Mouse (Mus musculus) midbrain, embryonic 11.5 days (tissue): ENCODE measurements around the gene Uqcrc2. TPM values are rescaled to one million over a fixed set of nuclear protein-coding genes. Genes with fewer than 3 reads are reported as not detected.

Source experiments
- ATAC-seq: fragments of 200-750 bp; cut with Nextera tagmentation; 2 replicates; pipeline ENCODE4 v1.8.0; 2017; ENCODE audit warnings: moderate TSS enrichment, moderate library complexity; ENCODE audit not compliant: low FRiP score
- DNase-seq: peaks from one replicate; pipeline ENCODE4 v3.0.0; 2015; ENCODE audit warnings: low spot score; ENCODE audit errors: missing footprints
- H3K27ac ChIP-seq: fragments of 300-500 bp; sonication (generic); 2 replicates; pipeline ENCODE4 v1.5.1; 2014; ENCODE audit warnings: low read depth, low read length
- H3K27me3 ChIP-seq: fragments of 300-500 bp; sonication (generic); 2 replicates; pipeline ENCODE4 v1.6.1; 2014; ENCODE audit warnings: mild to moderate bottlenecking, low read length, moderate library complexity, mixed read lengths; ENCODE audit not compliant: control insufficient read depth, insufficient read depth
- H3K36me3 ChIP-seq: fragments of 300-500 bp; sonication (generic); 2 replicates; pipeline ENCODE4 v1.6.1; 2014; ENCODE audit warnings: mild to moderate bottlenecking, low read length, moderate library complexity, mixed read lengths; ENCODE audit not compliant: control insufficient read depth, insufficient read depth
- H3K4me1 ChIP-seq: fragments of 300-500 bp; sonication (generic); 2 replicates; pipeline ENCODE4 v1.6.1; 2014; ENCODE audit warnings: low read length; ENCODE audit not compliant: control insufficient read depth, insufficient read depth
- H3K4me2 ChIP-seq: fragments of 300-500 bp; sonication (generic); 2 replicates; pipeline ENCODE4 v1.6.1; 2014; ENCODE audit warnings: mild to moderate bottlenecking, moderate library complexity
- H3K4me3 ChIP-seq: fragments of 300-500 bp; sonication (generic); 2 replicates; pipeline ENCODE4 v1.5.1; 2014; ENCODE audit warnings: low read depth, low read length
- H3K9ac ChIP-seq: fragments of 300-500 bp; sonication (generic); 2 replicates; pipeline ENCODE4 v1.6.1; 2014; ENCODE audit warnings: low read length
- H3K9me3 ChIP-seq: fragments of 300-500 bp; sonication (generic); 2 replicates; pipeline ENCODE4 v1.6.1; 2016; ENCODE audit warnings: low read length; ENCODE audit not compliant: control insufficient read depth
- WGBS: fragments of 180-500 bp; shearing (Covaris S2); extraction: QIAGEN DNeasy Blood & Tissue Kit; methylation state at CpG from one replicate; pipeline ENCODE4 v1.1.7; 2014; 5-methylcytosine and 5-hydroxymethylcytosine counted together
- polyA plus RNA-seq: library from polyadenylated mRNA; unstranded; fragments of >200 nt; fragmentation: Nextera tagmentation; extraction: Ambion mirVana; gene quantifications from 2 replicates; pipeline ENCODE4 v1.2.1, GENCODE M21; 2014

Uqcrc2 gene
- 201 and 211 TPM in 2 replicates for polyA plus RNA-seq

DNA sequence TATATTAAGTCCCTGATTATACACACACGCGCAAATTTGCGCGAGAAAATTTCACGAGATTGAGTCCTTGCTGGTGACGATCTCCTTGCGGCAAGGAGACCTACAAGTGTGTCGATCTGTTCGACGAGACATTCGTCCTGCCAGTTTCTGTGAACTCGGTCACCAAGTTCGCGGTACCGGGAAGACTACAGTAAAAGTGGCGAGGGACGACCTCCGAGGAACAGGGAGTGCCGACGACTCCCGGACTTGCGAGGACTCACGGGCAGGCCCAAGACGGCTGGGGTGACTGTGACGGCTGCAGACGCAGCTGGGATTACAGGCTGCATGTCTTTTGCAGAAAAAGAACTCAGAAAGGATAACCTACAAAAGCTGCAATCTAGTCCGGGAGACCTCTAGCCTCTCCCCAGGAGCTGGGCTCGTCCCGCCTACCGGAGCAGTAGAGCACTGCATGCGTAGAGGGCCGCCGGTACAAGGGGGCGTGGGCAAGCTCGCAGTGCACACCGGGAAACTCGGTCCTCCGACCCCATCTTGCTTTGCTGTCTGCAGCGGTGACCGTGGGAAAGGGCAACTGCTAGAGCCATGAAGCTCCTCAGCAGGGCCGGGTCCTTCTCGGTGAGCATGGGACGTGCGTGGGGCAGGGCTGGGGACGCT lies at the start of gene Uqcrc2:
Gene Uqcrc2, plus strand, starts transcription at position 466 of the 651 bp plus-strand sequence.
- H3K4me2 ChIP-seq, result peak within 1 kb of the TSS; percentile 80
- no peaks in the 10 kb centered on the region for H3K27me3 ChIP-seq
- H3K9ac ChIP-seq, result peak within 1 kb of the TSS; percentile 92
- H3K4me3 ChIP-seq, result peak within 1 kb of the TSS; percentile 91
- peak; percentile 100 for ATAC-seq
- no peaks in the 10 kb centered on the region for H3K36me3 ChIP-seq
- DNase-seq, result peak; percentile 97
- under 1% methylated on average over 45 of the region's 45 CpGs for WGBS
- no peaks in the 10 kb centered on the region for H3K9me3 ChIP-seq
- peaks cover 12% of the 10 kb centered on the region for H3K4me1 ChIP-seq
- H3K27ac ChIP-seq, result peak within 1 kb of the TSS; percentile 80

DNA sequence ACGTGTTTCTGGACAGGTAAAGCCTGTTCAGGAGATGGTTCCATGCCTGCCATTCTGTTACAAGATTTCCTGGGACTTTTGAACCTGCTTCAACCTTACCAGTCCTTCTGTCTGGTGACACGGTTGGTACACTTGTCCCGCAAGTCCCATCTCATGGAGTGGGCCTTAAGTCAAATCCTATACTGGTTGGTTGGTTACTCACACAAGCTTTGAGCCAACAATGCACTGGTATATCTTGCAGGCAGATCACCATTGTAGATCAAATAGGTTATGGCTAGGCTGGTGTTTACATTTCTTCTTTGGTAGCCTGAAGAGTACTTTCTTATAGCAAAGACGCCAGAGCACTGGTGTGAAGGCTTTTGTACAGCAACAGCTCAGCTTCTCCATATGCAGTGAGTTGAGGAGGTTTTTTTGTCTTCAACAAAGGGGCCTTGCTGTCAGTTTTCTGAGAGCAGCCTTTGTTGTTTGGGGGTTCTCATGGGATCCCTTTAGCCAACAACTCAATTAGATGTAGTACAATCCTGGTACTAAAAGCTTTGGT lies 37.7 kb upstream of the Uqcrc2 start:
- DNase-seq (peak; percentile 92), ATAC-seq (peak; percentile 73; the same call in 1 of the 2 replicates)
- 69% methylated on average over 4 of the region's 4 CpGs for WGBS
- Histone ChIP-seq H3K4me3 (peak overlapping the region; percentile 33), H3K4me1 (peaks cover 2% of the 10 kb centered on the region; the same call in 1 of the 2 replicates), H3K27me3 (no peaks in the 10 kb centered on the region), H3K36me3 (no peaks in the 10 kb centered on the region), H3K27ac (no peak overlapping the region), H3K9me3 (no peaks in the 10 kb centered on the region), H3K9ac (peak overlapping the region; percentile 71), H3K4me2 (peak overlapping the region; percentile 62)

DNA sequence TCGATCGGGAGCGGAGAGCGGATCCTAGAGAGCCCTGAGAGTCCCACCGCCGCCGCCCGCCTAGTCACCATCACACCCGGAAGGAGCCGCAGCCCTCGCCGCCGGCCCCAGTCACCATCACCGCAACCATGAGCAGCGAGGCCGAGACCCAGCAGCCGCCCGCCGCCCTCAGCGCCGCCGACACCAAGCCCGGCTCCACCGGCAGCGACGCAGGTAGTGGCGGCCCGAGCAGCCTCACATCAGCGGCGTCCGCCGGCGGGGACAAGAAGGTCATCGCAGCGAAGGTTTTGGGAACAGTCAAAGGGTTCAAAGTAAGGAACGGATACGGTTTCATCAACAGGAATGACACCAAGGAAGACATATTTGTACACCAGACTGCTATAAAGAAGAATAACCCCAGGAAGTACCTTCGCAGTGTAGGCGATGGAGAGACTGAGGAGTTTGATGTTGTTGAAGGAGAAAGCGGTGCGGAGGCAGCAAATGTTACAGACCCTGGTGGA lies 37.2 kb upstream of the Uqcrc2 start:
- H3K4me1 ChIP-seq, result peaks cover 2% of the 10 kb centered on the region; the same call in 1 of the 2 replicates
- H3K9ac ChIP-seq, result peak overlapping the region; percentile 71
- ATAC-seq (peak; percentile 87), DNase-seq (peak; percentile 95)
- H3K27me3 ChIP-seq, result no peaks in the 10 kb centered on the region
- no peaks in the 10 kb centered on the region for H3K9me3 ChIP-seq
- peak overlapping the region; percentile 62 for H3K4me2 ChIP-seq
- no peak overlapping the region for H3K27ac ChIP-seq
- H3K36me3 ChIP-seq, result no peaks in the 10 kb centered on the region
- H3K4me3 ChIP-seq, result peak overlapping the region; percentile 33
- WGBS, result 11% methylated on average over 41 of the region's 41 CpGs

DNA sequence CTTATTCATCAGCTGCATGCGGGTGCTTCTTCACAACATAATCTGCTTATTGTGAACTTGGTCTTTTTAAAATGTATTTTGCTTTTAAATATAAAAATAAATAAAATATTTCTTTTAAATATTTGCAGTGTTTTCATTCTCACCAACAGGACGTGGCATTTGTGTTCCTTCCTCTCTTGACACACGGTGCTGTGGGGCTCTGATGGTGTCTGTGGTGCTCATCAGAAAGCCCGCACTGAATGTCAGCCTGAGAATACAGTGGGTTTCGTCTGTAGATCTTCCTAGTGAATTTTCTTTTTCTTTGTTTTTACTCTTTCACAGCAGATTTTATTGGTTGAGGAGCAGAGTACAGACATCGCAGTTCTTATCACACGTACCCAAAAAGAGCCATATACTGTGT lies 36.6 kb upstream of the Uqcrc2 start:
- WGBS, result 83% methylated on average over 7 of the region's 7 CpGs

DNA sequence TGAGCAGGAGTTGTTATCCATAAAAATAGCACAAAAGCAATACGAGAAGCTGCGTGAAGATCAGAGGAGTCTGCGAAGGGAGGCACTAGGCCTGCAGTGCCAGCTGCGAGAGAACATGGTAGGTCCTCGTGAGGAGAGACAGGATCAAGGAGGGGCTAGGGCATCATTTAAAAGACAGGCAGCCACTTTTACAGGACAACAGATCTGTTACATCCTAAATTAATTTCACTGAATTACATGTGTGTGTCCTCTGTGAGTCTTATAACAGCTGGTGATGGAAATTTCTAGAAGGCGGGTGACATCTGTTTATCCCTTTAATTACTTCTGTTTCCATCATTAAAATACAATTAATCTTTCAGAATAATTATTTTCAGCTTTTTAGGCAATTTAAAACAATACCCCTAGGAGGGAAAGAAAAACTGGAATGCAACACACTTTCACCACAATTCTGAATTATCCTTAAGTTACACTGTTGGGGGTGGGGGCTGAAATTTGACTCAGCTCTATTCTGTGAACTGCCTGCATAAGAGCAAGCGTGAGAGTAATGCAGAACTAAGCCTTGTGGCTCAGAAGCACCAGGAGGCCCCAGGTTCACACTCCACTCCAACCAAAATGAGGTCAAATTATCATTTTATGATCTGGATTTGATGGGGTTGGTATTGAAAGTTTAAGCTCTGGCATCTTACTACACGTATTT lies 14.8 kb upstream of the Uqcrc2 start:
- no peaks in the 10 kb centered on the region for H3K9me3 ChIP-seq
- no peaks in the 10 kb centered on the region for H3K36me3 ChIP-seq
- H3K4me1 ChIP-seq, result no peaks in the 10 kb centered on the region
- no peak overlapping the region for H3K9ac ChIP-seq
- no peaks in the 10 kb centered on the region; the same call in 1 of the 2 replicates for H3K27me3 ChIP-seq
- ATAC-seq (no peak), DNase-seq (peak; percentile 28)
- no peak overlapping the region for H3K4me2 ChIP-seq
- 83% methylated on average over 8 of the region's 8 CpGs for WGBS
- no peak overlapping the region for H3K27ac ChIP-seq
- H3K4me3 ChIP-seq, result no peak overlapping the region

More for the DNA sequence above, 36.6 kb upstream of the Uqcrc2 start:
- Histone ChIP-seq H3K36me3 (no peaks in the 10 kb centered on the region), H3K9ac (no peak overlapping the region; the same call in 1 of the 2 replicates), H3K4me1 (peaks cover 2% of the 10 kb centered on the region; the same call in 1 of the 2 replicates), H3K27me3 (no peaks in the 10 kb centered on the region), H3K4me2 (peak overlapping the region; percentile 62), H3K9me3 (no peaks in the 10 kb centered on the region), H3K4me3 (peak overlapping the region; percentile 33; the same call in 1 of the 2 replicates), H3K27ac (no peak overlapping the region)
- DNase-seq, result no peak
- no peak for ATAC-seq

DNA sequence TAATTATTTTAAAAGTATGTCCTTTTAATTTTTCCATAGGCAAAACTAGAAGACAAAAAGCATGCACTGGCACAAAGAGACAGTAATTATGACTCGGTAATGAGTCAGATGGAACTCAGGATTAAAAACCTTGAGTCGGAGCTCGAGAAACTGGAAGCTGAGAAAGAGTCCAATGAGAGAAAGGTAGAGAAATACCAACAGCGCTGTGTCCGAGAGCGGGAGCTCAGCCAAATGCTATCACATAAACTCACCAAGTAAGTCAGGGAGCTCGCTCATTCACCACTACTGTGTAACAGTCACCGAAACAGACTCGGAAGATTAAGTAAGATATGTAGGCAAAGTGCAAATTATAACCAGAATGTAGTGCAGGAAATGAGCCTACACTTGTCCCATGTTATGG lies 14.1 kb upstream of the Uqcrc2 start:
- Histone ChIP-seq H3K4me3 (no peak overlapping the region), H3K27me3 (no peaks in the 10 kb centered on the region; the same call in 1 of the 2 replicates), H3K9ac (no peak overlapping the region), H3K9me3 (no peaks in the 10 kb centered on the region), H3K27ac (no peak overlapping the region), H3K36me3 (no peaks in the 10 kb centered on the region), H3K4me1 (no peaks in the 10 kb centered on the region), H3K4me2 (no peak overlapping the region)
- no peak for ATAC-seq
- DNase-seq, result no peak
- WGBS, result 91% methylated on average over 9 of the region's 9 CpGs

DNA sequence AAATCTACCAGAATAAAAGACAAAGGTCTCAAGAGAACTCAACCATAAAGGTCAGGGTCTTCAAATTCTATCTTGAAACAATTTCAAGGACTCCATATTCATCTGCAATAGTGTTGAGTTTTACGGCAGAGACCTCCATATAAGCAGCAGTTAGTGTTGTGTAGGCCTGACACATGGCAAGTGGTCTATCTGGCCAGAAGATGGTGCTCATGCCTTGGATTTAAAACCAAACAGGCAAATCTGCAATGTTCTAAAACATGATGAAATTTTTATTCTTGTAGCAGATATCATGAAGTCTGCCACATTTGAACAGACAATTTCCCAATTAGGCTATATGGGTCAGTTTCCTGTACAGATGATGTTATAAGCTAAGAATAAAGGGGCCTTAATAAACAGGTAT lies 2.5 kb upstream of the Uqcrc2 start:
- ATAC-seq (no peak), DNase-seq (peak; percentile 8)
- Histone ChIP-seq H3K9ac (no peak overlapping the region), H3K36me3 (no peaks in the 10 kb centered on the region), H3K27me3 (no peaks in the 10 kb centered on the region), H3K27ac (no peak overlapping the region), H3K4me2 (no peak overlapping the region), H3K9me3 (no peaks in the 10 kb centered on the region), H3K4me1 (peaks cover 12% of the 10 kb centered on the region), H3K4me3 (no peak overlapping the region)
- WGBS, result 85% methylated on average over 1 of the region's 1 CpGs

DNA sequence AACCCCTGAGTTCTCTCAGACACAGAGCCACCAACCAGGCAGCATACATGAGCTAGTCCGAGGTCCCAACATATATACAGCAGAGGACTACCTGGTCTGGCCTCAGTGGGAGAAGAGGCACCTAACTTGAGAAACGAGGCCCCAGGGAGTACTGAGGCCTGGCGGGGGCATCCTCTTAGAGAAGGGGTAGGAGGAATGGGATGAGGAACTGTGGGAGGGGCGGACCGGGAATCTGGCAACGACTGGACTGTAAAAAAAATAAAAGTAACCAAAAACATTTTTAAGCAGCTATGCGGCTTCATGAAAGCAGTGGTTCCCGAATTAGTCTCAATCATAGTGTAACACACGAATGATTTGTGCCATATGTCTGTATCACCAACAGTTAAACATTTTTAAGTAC lies 675 bp upstream of the Uqcrc2 start:
- Histone ChIP-seq H3K9me3 (no peaks in the 10 kb centered on the region), H3K27me3 (no peaks in the 10 kb centered on the region), H3K4me2 (peak overlapping the region; percentile 80), H3K36me3 (no peaks in the 10 kb centered on the region), H3K27ac (no peak overlapping the region; the same call in 1 of the 2 replicates), H3K4me3 (peak overlapping the region; percentile 91), H3K4me1 (peaks cover 12% of the 10 kb centered on the region), H3K9ac (peak overlapping the region; percentile 92)
- DNase-seq (no peak), ATAC-seq (peak; percentile 6; the same call in 1 of the 2 replicates)
- WGBS, result 9% methylated on average over 9 of the region's 9 CpGs
